Comparison of ENCODE assay signal across 26 mouse cellular contexts in genomic region chr6:116636581-116637235, GRCm38 (mm10). TPM values are rescaled to one million over a fixed set of nuclear protein-coding genes. Genes with fewer than 3 reads are reported as not detected.
DNase-seq lines count a peak whose midpoint lies in the region; ATAC-seq and TF ChIP-seq lines count a peak whose summit lies in the region.
"Had no signal": no experiment of that assay in that cellular context is flagged by ENCODE, and none has a peak within 500 bp of the region (broad histone marks: within the 10 kb centered on the region; RNA-seq: fewer than 3 reads in every experiment).

No protein-coding gene starts in this region.

- no peak overlapping the region for H3K4me2 ChIP-seq in liver, embryonic 12.5 days
- no peak overlapping the region for H3K4me2 ChIP-seq in heart, embryonic 15.5 days
- H3K4me2 ChIP-seq in liver, embryonic 13.5 days = no peak overlapping the region
- H3K4me2 ChIP-seq: embryonic facial prominence, embryonic 12.5 days; midbrain, embryonic 15.5 days; stomach, embryonic 15.5 days had no signal

- no peak for ATAC-seq in liver, embryonic 12.5 days
- no peak for ATAC-seq in heart, embryonic 15.5 days (replicated peaks; ENCODE audit: insufficient number of reproducible peaks, insufficient read depth, low FRiP score, low read depth)
- no peak for ATAC-seq in liver, embryonic 13.5 days (ENCODE audit: low read depth)
- ATAC-seq: forebrain, postnatal 0 days; midbrain, embryonic 15.5 days had no signal

- no peak for TF ChIP-seq POLR2A in heart, adult 2 months (IDR thresholded peaks at IDR 0.05; ENCODE audit: insufficient read depth, low read depth, low read length)
- TF ChIP-seq POLR2A in liver, adult 2 months (IDR thresholded peaks at IDR 0.05; ENCODE audit: extremely low read depth, insufficient read depth, low read length) = no peak

- TF ChIP-seq EP300 in heart, adult 2 months (IDR thresholded peaks at IDR 0.05; ENCODE audit: insufficient read depth, low read depth, low read length) = no peak

- no peaks in the 10 kb centered on the region for H3K27me3 ChIP-seq in heart, adult 2 months (ENCODE audit: control insufficient read depth, insufficient read depth, low read length)
- no peaks in the 10 kb centered on the region for H3K27me3 ChIP-seq in liver, adult 2 months (ENCODE audit: control insufficient read depth, insufficient read depth, low read length)
- no peaks in the 10 kb centered on the region for H3K27me3 ChIP-seq in liver, embryonic 12.5 days (replicated peaks)
- no peaks in the 10 kb centered on the region for H3K27me3 ChIP-seq in heart, embryonic 15.5 days
- no peaks in the 10 kb centered on the region for H3K27me3 ChIP-seq in liver, embryonic 13.5 days
- H3K27me3 ChIP-seq: embryonic facial prominence, embryonic 12.5 days; midbrain, embryonic 15.5 days; stomach, embryonic 15.5 days had no signal

- intact Hi-C loops in heart, adult 2 months (cut with DNase I) = no loop called here
- intact Hi-C loops in heart, postnatal 25 days (cut with DNase I) = no loop called here

- H3K27ac ChIP-seq in heart, adult 2 months = peak overlapping the region; percentile 90
- H3K27ac ChIP-seq in liver, adult 2 months (replicated peaks; ENCODE audit: insufficient read depth, low read depth, low read length) = peak overlapping the region; percentile 100
- H3K27ac ChIP-seq in liver, embryonic 12.5 days = no peak overlapping the region
- H3K27ac ChIP-seq in heart, embryonic 15.5 days = peak overlapping the region; percentile 97
- H3K27ac ChIP-seq in liver, embryonic 13.5 days = peak overlapping the region; percentile 58; the same call in 1 of the 2 replicates
- H3K27ac ChIP-seq: embryonic facial prominence, embryonic 12.5 days; midbrain, embryonic 15.5 days had no signal

- DNase-seq in heart, adult 2 months = peak in 1 of 2 experiments; percentile 23
- DNase-seq in heart, postnatal 25 days (ENCODE audit: low spot score) = no peak
- peak; percentile 78 for DNase-seq in liver, adult 2 months (ENCODE audit: extremely low read depth, low read depth, low spot score)
- DNase-seq in liver, embryonic 13.5 days = no peak
- no peak for DNase-seq in c-Kit-positive CD71-positive TER-119-positive erythroid progenitor cells, embryonic 14.5 days (ENCODE audit: low spot score)
- no peak for DNase-seq in frontal cortex, postnatal 36 days (ENCODE audit: low spot score in 2 of 2)
- DNase-seq: cerebellum, adult 8-10 months; forebrain, postnatal 0 days; gastrocnemius, postnatal 10 days; kidney, adult 9 months; layer of hippocampus, postnatal 36 days; spleen, adult 18-20 months had no signal

- TF ChIP-seq CTCF in heart, adult 2 months (IDR thresholded peaks at IDR 0.05) = no peak
- TF ChIP-seq CTCF in liver, adult 2 months (IDR thresholded peaks at IDR 0.05; ENCODE audit: low read depth, low read length) = no peak

- 42% methylated on average over 9 of the region's 9 CpGs for WGBS in heart, adult 2 months
- WGBS in liver, adult 2 months = 30% methylated on average over 9 of the region's 9 CpGs
- 67% methylated on average over 9 of the region's 9 CpGs for WGBS in liver, embryonic 12.5 days (ENCODE audit: insufficient replicate concordance)
- 63% methylated on average over 9 of the region's 9 CpGs for WGBS in heart, embryonic 15.5 days
- 59% methylated on average over 9 of the region's 9 CpGs for WGBS in liver, embryonic 13.5 days (ENCODE audit: insufficient replicate concordance)

- peaks cover 34% of the 10 kb centered on the region for H3K4me1 ChIP-seq in heart, adult 2 months (ENCODE audit: control insufficient read depth, insufficient read depth, low read length)
- peaks cover 30% of the 10 kb centered on the region for H3K4me1 ChIP-seq in liver, adult 2 months (ENCODE audit: control insufficient read depth, insufficient read depth, low read length)
- H3K4me1 ChIP-seq in liver, embryonic 12.5 days = peaks cover 31% of the 10 kb centered on the region
- H3K4me1 ChIP-seq in heart, embryonic 15.5 days (replicated peaks) = peaks cover 52% of the 10 kb centered on the region
- peaks cover 36% of the 10 kb centered on the region for H3K4me1 ChIP-seq in liver, embryonic 13.5 days (replicated peaks)
- H3K4me1 ChIP-seq: embryonic facial prominence, embryonic 12.5 days; midbrain, embryonic 15.5 days had no signal

- H3K36me3 ChIP-seq in heart, adult 2 months (ENCODE audit: control insufficient read depth, insufficient read depth, low read length) = peaks cover 12% of the 10 kb centered on the region
- H3K36me3 ChIP-seq in liver, adult 2 months (ENCODE audit: control insufficient read depth, insufficient read depth, low read length) = no peaks in the 10 kb centered on the region
- H3K36me3 ChIP-seq in liver, embryonic 12.5 days = no peaks in the 10 kb centered on the region
- no peaks in the 10 kb centered on the region for H3K36me3 ChIP-seq in heart, embryonic 15.5 days
- no peaks in the 10 kb centered on the region for H3K36me3 ChIP-seq in liver, embryonic 13.5 days
- H3K36me3 ChIP-seq: embryonic facial prominence, embryonic 12.5 days; midbrain, embryonic 15.5 days; stomach, embryonic 15.5 days had no signal

- H3K9ac ChIP-seq in heart, adult 2 months (ENCODE audit: low read depth, low read length) = no peak overlapping the region
- peak overlapping the region; percentile 51; the same call in 1 of the 2 replicates for H3K9ac ChIP-seq in liver, adult 2 months (ENCODE audit: low read depth, low read length)
- no peak overlapping the region for H3K9ac ChIP-seq in liver, embryonic 12.5 days
- no peak overlapping the region for H3K9ac ChIP-seq in heart, embryonic 15.5 days
- H3K9ac ChIP-seq in liver, embryonic 13.5 days = no peak overlapping the region
- H3K9ac ChIP-seq: embryonic facial prominence, embryonic 12.5 days; forebrain, postnatal 0 days; midbrain, embryonic 15.5 days; stomach, embryonic 15.5 days had no signal

- H3K9me3 ChIP-seq in liver, embryonic 12.5 days (replicated peaks) = no peaks in the 10 kb centered on the region
- H3K9me3 ChIP-seq in heart, embryonic 15.5 days (replicated peaks) = no peaks in the 10 kb centered on the region
- H3K9me3 ChIP-seq in liver, embryonic 13.5 days (replicated peaks) = no peaks in the 10 kb centered on the region
- H3K9me3 ChIP-seq: embryonic facial prominence, embryonic 12.5 days; midbrain, embryonic 15.5 days; stomach, embryonic 15.5 days had no signal

- H3K79me2 ChIP-seq in heart, adult 2 months (replicated peaks; ENCODE audit: control insufficient read depth, insufficient read depth, low read length) = no peaks in the 10 kb centered on the region
- H3K79me2 ChIP-seq in liver, adult 2 months (ENCODE audit: control insufficient read depth, insufficient read depth, low read length) = no peaks in the 10 kb centered on the region

- H3K4me3 ChIP-seq in heart, adult 2 months = no peak overlapping the region
- no peak overlapping the region for H3K4me3 ChIP-seq in liver, adult 2 months (ENCODE audit: insufficient read depth, low read depth, low read length)
- no peak overlapping the region for H3K4me3 ChIP-seq in liver, embryonic 12.5 days
- H3K4me3 ChIP-seq in heart, embryonic 15.5 days = no peak overlapping the region
- H3K4me3 ChIP-seq in liver, embryonic 13.5 days (replicated peaks) = no peak overlapping the region
- H3K4me3 ChIP-seq: embryonic facial prominence, embryonic 12.5 days; midbrain, embryonic 15.5 days; stomach, embryonic 15.5 days had no signal

RNA-seq across cellular contexts. Expression of gene Zfp422, which starts 7.9 kb away (rescaled TPM):
- 10 to 100 TPM; 14.8 to 19.2 TPM for total RNA-seq in heart, adult 2 months (2021)
- polyA plus RNA-seq in heart, adult 2 months (2012; rRNA removed) = 13.1 and 27.8 TPM in 2 replicates
- 10 to 100 TPM; 19.0 to 20.8 TPM for total RNA-seq in heart, postnatal 25 days (2021)
- 5.6 and 7.0 TPM in 2 replicates for total RNA-seq in liver, adult 2 months (2014; rRNA removed)
- 6.6 and 7.0 TPM in 2 replicates for polyA plus RNA-seq in liver, adult 2 months (2012; rRNA removed)
- 43.6 and 45.1 TPM in 2 replicates for polyA plus RNA-seq in liver, embryonic 12.5 days (2016; fragmentation: Nextera tagmentation; extraction: Ambion mirVana)
- polyA plus RNA-seq in heart, embryonic 15.5 days (2015; fragmentation: Nextera tagmentation; extraction: Ambion mirVana) = 74.8 and 81.6 TPM in 2 replicates
- polyA plus RNA-seq in liver, embryonic 13.5 days (2015; fragmentation: Nextera tagmentation; extraction: Ambion mirVana) = 27.6 and 32.4 TPM in 2 replicates

RNA-seq across cellular contexts. Expression of gene Depp1, which starts 13.7 kb away (rescaled TPM):
- 10 to 100 TPM; 53.5 to 86.1 TPM for total RNA-seq in heart, adult 2 months (2021)
- polyA plus RNA-seq in heart, adult 2 months (2012; rRNA removed) = 32.7 and 53.0 TPM in 2 replicates
- total RNA-seq in heart, postnatal 25 days (2021) = 10 to 100 TPM; 45.7 to 58.1 TPM
- 125 and 199 TPM in 2 replicates for total RNA-seq in liver, adult 2 months (2014; rRNA removed)
- polyA plus RNA-seq in liver, adult 2 months (2012; rRNA removed) = 210 and 244 TPM in 2 replicates
- polyA plus RNA-seq in liver, embryonic 12.5 days (2016; fragmentation: Nextera tagmentation; extraction: Ambion mirVana) = 2.2 and 3.3 TPM in 2 replicates
- polyA plus RNA-seq in heart, embryonic 15.5 days (2015; fragmentation: Nextera tagmentation; extraction: Ambion mirVana) = 45.9 and 54.2 TPM in 2 replicates
- polyA plus RNA-seq in liver, embryonic 13.5 days (2015; fragmentation: Nextera tagmentation; extraction: Ambion mirVana) = 3.1 and 4.1 TPM in 2 replicates

RNA-seq across cellular contexts. Expression of gene Rassf4, which starts 37.0 kb away (rescaled TPM):
- total RNA-seq in heart, adult 2 months (2021) = 1 to 10 TPM; 5.8 TPM
- 6.4 and 8.9 TPM in 2 replicates for polyA plus RNA-seq in heart, adult 2 months (2012; rRNA removed)
- 1 to 10 TPM; 5.8 to 8.2 TPM for total RNA-seq in heart, postnatal 25 days (2021)
- 3.1 and 3.6 TPM in 2 replicates for total RNA-seq in liver, adult 2 months (2014; rRNA removed)
- polyA plus RNA-seq in liver, adult 2 months (2012; rRNA removed) = 1.3 and 2.2 TPM in 2 replicates
- polyA plus RNA-seq in liver, embryonic 12.5 days (2016; fragmentation: Nextera tagmentation; extraction: Ambion mirVana) = 3.3 and 4.0 TPM in 2 replicates
- 6.5 and 7.3 TPM in 2 replicates for polyA plus RNA-seq in heart, embryonic 15.5 days (2015; fragmentation: Nextera tagmentation; extraction: Ambion mirVana)
- polyA plus RNA-seq in liver, embryonic 13.5 days (2015; fragmentation: Nextera tagmentation; extraction: Ambion mirVana) = 5.6 and 5.9 TPM in 2 replicates

RNA-seq across cellular contexts. Expression of gene Olfr215, which starts 52.7 kb away (rescaled TPM):
- total RNA-seq in heart, adult 2 months (2021) = not detected
- not detected in 2 replicates for polyA plus RNA-seq in heart, adult 2 months (2012; rRNA removed)
- total RNA-seq in heart, postnatal 25 days (2021) = not detected
- total RNA-seq in liver, adult 2 months (2014; rRNA removed) = not detected in 2 replicates
- not detected in 2 replicates for polyA plus RNA-seq in liver, adult 2 months (2012; rRNA removed)
- polyA plus RNA-seq in liver, embryonic 12.5 days (2016; fragmentation: Nextera tagmentation; extraction: Ambion mirVana) = not detected in 2 replicates
- not detected in 2 replicates for polyA plus RNA-seq in heart, embryonic 15.5 days (2015; fragmentation: Nextera tagmentation; extraction: Ambion mirVana)
- polyA plus RNA-seq in liver, embryonic 13.5 days (2015; fragmentation: Nextera tagmentation; extraction: Ambion mirVana) = not detected in 2 replicates
- total RNA-seq: adrenal gland, postnatal 10 days; gastrocnemius, postnatal 10 days; heart, postnatal 14 days; layer of hippocampus, adult 18-20 months; layer of hippocampus, postnatal 36 days; left cerebral cortex, postnatal 25 days; megakaryocyte progenitor cell, adult 5-6 weeks had no signal
- polyA plus RNA-seq: brain, embryonic 14.5 days; cortical plate, adult 2 months; embryonic facial prominence, embryonic 12.5 days; forebrain, postnatal 0 days; lung, embryonic 16.5 days; midbrain, embryonic 15.5 days; neural tube, embryonic 11.5 days; stomach, embryonic 15.5 days had no signal
